Mouse (Mus musculus) liver, adult 2 months (tissue): ENCODE measurements around the gene Aftph. TPM values are rescaled to one million over a fixed set of nuclear protein-coding genes. Genes with fewer than 3 reads are reported as not detected.
A peak's percentile ranks its signal among the peaks of the same experiment; 100 is the strongest.

Source experiments
- DNase-seq: peaks from one replicate; pipeline ENCODE4 v3.0.0-alpha.2; 2011; ENCODE audit warnings: low read depth, low spot score; ENCODE audit errors: extremely low read depth
- H3K27ac ChIP-seq: fragments of 200-500 bp; replicated peaks from 2 replicates; pipeline ENCODE4 v1.5.1; 2012; ENCODE audit warnings: low read depth, mild to moderate bottlenecking, control low read depth, inconsistent platforms, low read length; ENCODE audit not compliant: insufficient read depth
- H3K27me3 ChIP-seq: fragments of 200-500 bp; 2 replicates; pipeline ENCODE4 v1.6.1; 2012; ENCODE audit warnings: mild to moderate bottlenecking, moderate library complexity, low read length, inconsistent platforms; ENCODE audit not compliant: control insufficient read depth, insufficient read depth
- H3K36me3 ChIP-seq: fragments of 200-500 bp; 2 replicates; pipeline ENCODE4 v1.6.1; 2012; ENCODE audit warnings: low read length, inconsistent platforms; ENCODE audit not compliant: control insufficient read depth, insufficient read depth
- H3K4me1 ChIP-seq: fragments of 200-500 bp; 2 replicates; pipeline ENCODE4 v1.6.1; 2011; ENCODE audit warnings: low read length; ENCODE audit not compliant: control insufficient read depth, insufficient read depth
- H3K4me3 ChIP-seq: fragments of 200-500 bp; 2 replicates; pipeline ENCODE4 v1.5.1; 2011; ENCODE audit warnings: low read depth, mild to moderate bottlenecking, control low read depth, low read length, moderate library complexity; ENCODE audit not compliant: insufficient read depth
- H3K79me2 ChIP-seq: fragments of 200-500 bp; 2 replicates; pipeline ENCODE4 v1.6.1; 2012; ENCODE audit warnings: inconsistent platforms, mild to moderate bottlenecking, low read length, moderate library complexity; ENCODE audit not compliant: control insufficient read depth, insufficient read depth
- H3K9ac ChIP-seq: fragments of 200-500 bp; 2 replicates; pipeline ENCODE4 v1.6.1; 2012; ENCODE audit warnings: low read depth, mild to moderate bottlenecking, control low read depth, inconsistent platforms, low read length
- CTCF ChIP-seq: fragments of 200-500 bp; IDR thresholded peaks from 2 replicates; pipeline ENCODE4 v1.5.1; 2011; ENCODE audit warnings: low read depth, low read length, control low read depth
- POLR2A ChIP-seq: fragments of 200-500 bp; IDR thresholded peaks from 2 replicates; pipeline ENCODE4 v1.6.1; 2011; ENCODE audit warnings: low read length, control low read depth; ENCODE audit not compliant: insufficient read depth; ENCODE audit errors: extremely low read depth
- WGBS: fragments of 180-500 bp; shearing (Covaris S2); methylation state at CpG from one replicate; pipeline ENCODE4 v1.1.7; 2018; 5-methylcytosine and 5-hydroxymethylcytosine counted together
- polyA plus RNA-seq: library from polyadenylated mRNA; depleted of rRNA; stranded (reverse); fragments of >200 nt; gene quantifications from 2 replicates; pipeline ENCODE4 v1.2.3, GENCODE M21; 2012
- total RNA-seq: library from RNA; depleted of rRNA; stranded (reverse); fragments of >200 nt; gene quantifications from 2 replicates; pipeline ENCODE4 v1.2.3, GENCODE M21; 2014

Gene Aftph
- total and polyA plus RNA-seq, 2 experiments: 24.6 to 33.5 TPM

- H3K79me2 ChIP-seq: peaks cover 12% of the 10 kb centered on the region; the same call in 1 of the 2 replicates
- H3K27ac ChIP-seq: peak overlapping the region; percentile 75
- no peaks in the 10 kb centered on the region for H3K27me3 ChIP-seq
- WGBS: under 1% methylated on average over 56 of the region's 56 CpGs
- TF ChIP-seq CTCF (no peak), POLR2A (no peak)
- H3K4me3 ChIP-seq: peak overlapping the region; percentile 85
- DNase-seq: peak; percentile 49
- no peaks in the 10 kb centered on the region for H3K36me3 ChIP-seq
- H3K9ac ChIP-seq: peak overlapping the region; percentile 96
- no peaks in the 10 kb centered on the region for H3K4me1 ChIP-seq
Observed at GRCm38 (mm10) chr11:20740481-20741200, 748 bp downstream of the Aftph start.

- WGBS: 56% methylated on average over 3 of the region's 3 CpGs
- H3K27ac ChIP-seq: no peak overlapping the region
- H3K36me3 ChIP-seq: no peaks in the 10 kb centered on the region
- TF ChIP-seq CTCF (no peak), POLR2A (no peak)
- no peaks in the 10 kb centered on the region for H3K27me3 ChIP-seq
- H3K4me1 ChIP-seq: peaks cover 10% of the 10 kb centered on the region
- H3K79me2 ChIP-seq: peaks cover 24% of the 10 kb centered on the region; the same call in 1 of the 2 replicates
- no peak overlapping the region for H3K9ac ChIP-seq
- H3K4me3 ChIP-seq: no peak overlapping the region
- DNase-seq: no peak
Observed at GRCm38 (mm10) chr11:20734066-20734465, 7.3 kb downstream of the Aftph start.

- 0% methylated on average over 3 of the region's 3 CpGs for WGBS
- Histone ChIP-seq H3K36me3 (no peaks in the 10 kb centered on the region), H3K79me2 (peaks cover 24% of the 10 kb centered on the region; the same call in 1 of the 2 replicates), H3K4me3 (no peak overlapping the region), H3K4me1 (peaks cover 10% of the 10 kb centered on the region), H3K27ac (no peak overlapping the region; the same call in 1 of the 2 replicates), H3K9ac (no peak overlapping the region), H3K27me3 (no peaks in the 10 kb centered on the region)
- DNase-seq: peak; percentile 38
- no peak for TF ChIP-seq POLR2A
- no peak for TF ChIP-seq CTCF
Observed at GRCm38 (mm10) chr11:20733486-20734030, 7.8 kb downstream of the Aftph start.

- Histone ChIP-seq H3K79me2 (peaks cover 16% of the 10 kb centered on the region), H3K9ac (no peak overlapping the region)
- 64% methylated on average over 1 of the region's 1 CpGs for WGBS
Observed at GRCm38 (mm10) chr11:20729403-20729802, 12.0 kb downstream of the Aftph start.

GRCm38 (mm10) chr11:20728044-20728443, 13.3 kb downstream of the Aftph start:
- 86% methylated on average over 2 of the region's 2 CpGs for WGBS
- no peak for DNase-seq
- no peak for TF ChIP-seq CTCF
- no peak for TF ChIP-seq POLR2A
- H3K27ac ChIP-seq: no peak overlapping the region
- H3K4me3 ChIP-seq: no peak overlapping the region
- no peak overlapping the region for H3K9ac ChIP-seq
- peaks cover 16% of the 10 kb centered on the region for H3K36me3 ChIP-seq
- H3K4me1 ChIP-seq: peaks cover 2% of the 10 kb centered on the region
- H3K79me2 ChIP-seq: peaks cover 18% of the 10 kb centered on the region
- no peaks in the 10 kb centered on the region for H3K27me3 ChIP-seq

More at GRCm38 (mm10) chr11:20729403-20729802, 12.0 kb downstream of the Aftph start:
- peaks cover 7% of the 10 kb centered on the region for H3K4me1 ChIP-seq
- peaks cover 15% of the 10 kb centered on the region for H3K36me3 ChIP-seq
- DNase-seq: no peak
- no peak overlapping the region for H3K27ac ChIP-seq
- H3K4me3 ChIP-seq: no peak overlapping the region
- TF ChIP-seq CTCF: no peak
- no peak for TF ChIP-seq POLR2A
- no peaks in the 10 kb centered on the region for H3K27me3 ChIP-seq

GRCm38 (mm10) chr11:20723572-20723971, 17.8 kb downstream of the Aftph start:
- no peak for DNase-seq
- H3K27ac ChIP-seq: no peak overlapping the region

More at GRCm38 (mm10) chr11:20723572-20723971, 17.8 kb downstream of the Aftph start:
- H3K4me1 ChIP-seq: peaks cover 2% of the 10 kb centered on the region; the same call in 1 of the 2 replicates
- H3K9ac ChIP-seq: no peak overlapping the region
- H3K79me2 ChIP-seq: peaks cover 23% of the 10 kb centered on the region
- H3K4me3 ChIP-seq: no peak overlapping the region
- no peaks in the 10 kb centered on the region for H3K27me3 ChIP-seq
- 78% methylated on average over 5 of the region's 5 CpGs for WGBS
- peaks cover 22% of the 10 kb centered on the region for H3K36me3 ChIP-seq
- no peak for TF ChIP-seq POLR2A
- no peak for TF ChIP-seq CTCF
